Mouse (Mus musculus): ENCODE measurements around the gene Exoc3l.

Gene Exoc3l

GRCm38 (mm10) chr8:105313622-105314402, 17.9 kb upstream of the Exoc3l start:
- DNase-seq (ENCODE audit: low spot score) = no peak

- no peak for DNase-seq (ENCODE audit: low spot score)
Observed at GRCm38 (mm10) chr8:105312891-105313481, 17.1 kb upstream of the Exoc3l start.

- no peak for DNase-seq (ENCODE audit: low spot score)
Observed at GRCm38 (mm10) chr8:105311718-105312117, 15.8 kb upstream of the Exoc3l start.

- no peak for DNase-seq (ENCODE audit: low spot score)
Observed at GRCm38 (mm10) chr8:105310118-105310517, 14.2 kb upstream of the Exoc3l start.

GRCm38 (mm10) chr8:105309142-105309847, 13.4 kb upstream of the Exoc3l start:
- no peak for DNase-seq (ENCODE audit: low spot score)

GRCm38 (mm10) chr8:105308428-105308827, 12.5 kb upstream of the Exoc3l start:
- DNase-seq (ENCODE audit: low spot score) = no peak

- no peak for DNase-seq (ENCODE audit: low spot score)
Observed at GRCm38 (mm10) chr8:105307670-105308069, 11.8 kb upstream of the Exoc3l start.

GRCm38 (mm10) chr8:105306146-105306691, 10.3 kb upstream of the Exoc3l start:
- no peak for DNase-seq (ENCODE audit: low spot score)

- no peak for DNase-seq (ENCODE audit: low spot score)
Observed at GRCm38 (mm10) chr8:105305211-105306145, 9.6 kb upstream of the Exoc3l start, which contains the start of gene Elmo3. TSS of gene Elmo3 (plus strand) at chr8:105305601.

- no peak for DNase-seq (ENCODE audit: low spot score)
Observed at GRCm38 (mm10) chr8:105304325-105305210, 8.7 kb upstream of the Exoc3l start.

GRCm38 (mm10) chr8:105303874-105304273, 8.0 kb upstream of the Exoc3l start:
- DNase-seq (ENCODE audit: low spot score) = no peak

- DNase-seq (ENCODE audit: low spot score) = no peak
Observed at GRCm38 (mm10) chr8:105303396-105303795, 7.5 kb upstream of the Exoc3l start.

GRCm38 (mm10) chr8:105299962-105300361, 4.1 kb upstream of the Exoc3l start:
- DNase-seq (ENCODE audit: low spot score) = no peak

- DNase-seq (ENCODE audit: low spot score) = no peak
Observed at GRCm38 (mm10) chr8:105298351-105299252, 2.7 kb upstream of the Exoc3l start.

GRCm38 (mm10) chr8:105297511-105298192, 1.8 kb upstream of the Exoc3l start, which contains the start of gene E2f4:
TSS of gene E2f4 (plus strand) at chr8:105297663.
- DNase-seq (ENCODE audit: low spot score) = peak; percentile 71

- no peak for DNase-seq (ENCODE audit: low spot score)
Observed at GRCm38 (mm10) chr8:105295256-105295655, 645 bp downstream of the Exoc3l start.

GRCm38 (mm10) chr8:105294776-105295175, 1.1 kb downstream of the Exoc3l start:
- no peak for DNase-seq (ENCODE audit: low spot score)

- DNase-seq (ENCODE audit: low spot score) = no peak
Observed at GRCm38 (mm10) chr8:105293405-105293804, 2.5 kb downstream of the Exoc3l start.

- no peak for DNase-seq (ENCODE audit: low spot score)
Observed at GRCm38 (mm10) chr8:105292471-105292870, 3.4 kb downstream of the Exoc3l start.
